Mouse (Mus musculus): ENCODE data around the gene Arpc5.
A peak's percentile ranks its signal among the peaks of the same experiment; 100 is the strongest.

Gene Arpc5

GRCm38 (mm10) chr1:152766032-152766772 lies at the start of gene Arpc5, which contains the start of gene Rgl1:
Gene Arpc5, plus strand, starts transcription at chr1:152766542.
Gene Rgl1, minus strand, starts transcription at chr1:152766351.
- no peak for TF ChIP-seq GATA4 (IDR thresholded peaks at IDR 0.05; ENCODE audit: insufficient replicate concordance, low read length)

GRCm38 (mm10) chr1:152717329-152717728 lies 49.0 kb upstream of the Arpc5 start:
- no peak for TF ChIP-seq GATA4 (IDR thresholded peaks at IDR 0.05; ENCODE audit: insufficient replicate concordance, low read length)

GRCm38 (mm10) chr1:152718200-152718599 lies 48.1 kb upstream of the Arpc5 start:
- TF ChIP-seq GATA4 (IDR thresholded peaks at IDR 0.05; ENCODE audit: insufficient replicate concordance, low read length): no peak

GRCm38 (mm10) chr1:152720969-152721368 lies 45.4 kb upstream of the Arpc5 start:
- no peak for TF ChIP-seq GATA4 (IDR thresholded peaks at IDR 0.05; ENCODE audit: insufficient replicate concordance, low read length)

DNA sequence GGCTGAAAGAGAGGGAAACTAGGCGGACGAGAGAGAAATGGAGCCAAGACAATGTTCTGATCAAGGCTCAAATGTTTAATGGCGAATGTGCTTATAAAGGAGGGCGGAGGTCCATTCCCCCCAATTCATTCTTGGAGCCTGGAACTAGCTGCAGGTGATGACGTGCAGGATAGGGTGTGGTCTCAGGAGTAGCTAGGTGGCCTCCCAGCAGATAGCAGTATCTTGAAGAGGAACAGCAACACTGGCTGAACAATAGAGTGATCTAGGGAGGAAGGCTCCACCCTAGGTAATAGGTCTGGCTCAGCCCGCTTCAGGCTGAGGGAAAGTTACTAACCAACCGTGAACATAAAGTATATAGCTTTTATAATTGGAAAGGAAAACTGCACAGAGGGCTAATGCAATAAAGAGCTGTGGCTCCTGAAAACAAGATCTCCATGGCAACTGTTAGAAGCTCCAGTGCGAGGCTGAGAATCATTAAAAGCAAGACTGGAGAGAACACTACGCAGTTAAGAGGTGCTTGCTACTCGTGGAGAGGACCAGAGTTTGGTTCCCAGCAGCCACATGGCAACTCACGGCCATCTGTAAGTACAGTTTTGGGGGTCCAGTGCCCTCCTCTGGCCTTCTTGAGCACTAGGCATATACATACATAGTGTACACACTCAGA lies 44.7 kb upstream of the Arpc5 start:
- no peak for TF ChIP-seq GATA4 (IDR thresholded peaks at IDR 0.05; ENCODE audit: insufficient replicate concordance, low read length)

DNA sequence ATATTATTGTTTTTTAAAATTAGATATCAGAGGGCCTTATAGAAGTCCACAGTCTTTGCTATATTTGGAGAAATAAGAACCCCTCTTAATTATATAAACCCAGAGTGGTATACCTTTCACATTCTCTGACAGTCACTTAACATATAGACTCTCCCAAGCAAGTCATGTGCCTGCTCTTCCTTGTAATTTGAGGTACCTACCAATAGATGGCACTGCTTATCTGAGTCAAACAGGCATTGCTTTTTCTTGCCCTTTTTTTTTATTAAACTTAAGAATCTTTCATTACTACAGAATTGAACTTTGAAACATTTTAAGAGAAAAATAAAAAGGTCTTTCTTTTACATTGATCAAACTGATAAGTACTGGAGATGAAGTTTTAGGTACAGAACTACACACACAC lies 42.1 kb upstream of the Arpc5 start:
- no peak for TF ChIP-seq GATA4 (IDR thresholded peaks at IDR 0.05; ENCODE audit: insufficient replicate concordance, low read length)

DNA sequence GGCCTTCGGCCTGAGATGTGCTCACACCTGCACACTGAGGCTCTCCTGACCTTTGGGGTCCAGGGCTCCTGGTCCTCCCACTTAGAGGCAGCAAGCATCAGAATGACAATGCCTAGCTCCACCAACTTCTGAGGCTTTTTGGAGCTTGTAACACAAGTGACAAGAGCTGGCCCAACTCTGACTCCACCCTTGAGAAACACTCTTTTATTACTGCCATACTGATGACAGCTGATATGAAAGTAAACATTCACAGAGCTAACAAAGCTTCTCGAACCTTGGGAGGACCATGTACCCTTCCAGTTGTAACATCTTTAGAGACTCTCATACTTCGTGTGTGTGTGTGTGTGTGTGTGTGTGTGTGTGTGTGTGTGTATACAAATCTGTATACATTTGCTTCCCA lies 40.2 kb upstream of the Arpc5 start:
- no peak for TF ChIP-seq GATA4 (IDR thresholded peaks at IDR 0.05; ENCODE audit: insufficient replicate concordance, low read length)

DNA sequence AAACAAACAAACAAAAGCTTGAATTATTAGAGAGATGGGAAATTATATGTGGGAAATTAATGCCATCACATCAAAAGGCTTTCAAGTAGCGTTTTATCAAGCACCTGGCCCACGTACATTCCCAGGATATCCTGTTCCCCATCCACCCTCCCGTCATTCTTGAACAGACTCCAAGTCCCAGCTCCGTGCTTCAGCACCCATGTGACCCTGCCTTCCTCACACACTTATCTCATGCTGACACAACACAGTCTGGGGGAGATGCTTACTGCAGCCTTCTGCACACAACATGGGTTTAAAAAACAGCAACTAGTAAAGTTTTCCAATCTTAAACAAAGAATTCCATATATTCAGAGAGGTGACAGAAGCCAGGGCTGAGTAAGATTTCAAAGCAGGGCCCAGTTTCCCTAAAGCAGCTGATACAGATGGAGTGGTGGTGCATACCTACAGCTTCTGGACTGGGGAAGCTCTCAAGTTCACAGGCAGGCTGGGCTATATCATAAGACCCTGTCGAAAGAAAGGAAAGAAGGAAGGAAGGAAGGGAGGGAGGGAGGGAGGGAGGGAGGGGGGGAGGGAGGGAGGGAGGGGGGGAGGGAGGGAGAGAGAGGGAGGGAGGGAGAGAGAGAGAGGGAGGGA lies 38.6 kb upstream of the Arpc5 start:
- peak; percentile 73; the same call in 1 of the 2 replicates for TF ChIP-seq GATA4 (IDR thresholded peaks at IDR 0.05; ENCODE audit: insufficient replicate concordance, low read length)

- TF ChIP-seq GATA4 (IDR thresholded peaks at IDR 0.05; ENCODE audit: insufficient replicate concordance, low read length): no peak
Measured at GRCm38 (mm10) chr1:152738793-152739192, 27.5 kb upstream of the Arpc5 start.

GRCm38 (mm10) chr1:152739374-152739773 lies 27.0 kb upstream of the Arpc5 start:
- TF ChIP-seq GATA4 (IDR thresholded peaks at IDR 0.05; ENCODE audit: insufficient replicate concordance, low read length): no peak

- TF ChIP-seq GATA4 (IDR thresholded peaks at IDR 0.05; ENCODE audit: insufficient replicate concordance, low read length): no peak
Measured at GRCm38 (mm10) chr1:152743095-152743826, 23.1 kb upstream of the Arpc5 start.

DNA sequence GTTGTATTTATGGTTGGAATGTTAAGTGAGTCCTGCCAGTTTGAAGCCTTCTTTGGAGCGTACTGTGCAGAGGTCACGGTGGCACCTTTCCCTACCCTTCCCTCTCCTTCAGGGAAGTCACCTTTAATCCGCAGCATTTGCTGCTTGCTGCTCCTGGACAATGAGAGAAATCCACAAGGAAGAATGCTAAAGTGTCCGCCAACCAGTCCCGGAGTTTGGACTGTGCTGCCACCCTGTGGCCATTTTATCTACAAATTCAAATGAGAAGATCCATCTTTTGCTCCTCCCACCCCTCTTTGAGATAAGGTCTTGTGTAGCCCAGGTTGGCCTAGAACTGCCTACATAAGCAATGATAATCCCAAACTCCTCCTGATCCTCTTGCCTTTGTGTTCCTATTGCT lies 19.9 kb upstream of the Arpc5 start:
- 0 out of 2 replicates have a peak, but pooled peaks have one; percentile 23 for TF ChIP-seq GATA4 (IDR thresholded peaks at IDR 0.05; ENCODE audit: insufficient replicate concordance, low read length)

GRCm38 (mm10) chr1:152749276-152749675 lies 17.1 kb upstream of the Arpc5 start:
- no peak for TF ChIP-seq GATA4 (IDR thresholded peaks at IDR 0.05; ENCODE audit: insufficient replicate concordance, low read length)

DNA sequence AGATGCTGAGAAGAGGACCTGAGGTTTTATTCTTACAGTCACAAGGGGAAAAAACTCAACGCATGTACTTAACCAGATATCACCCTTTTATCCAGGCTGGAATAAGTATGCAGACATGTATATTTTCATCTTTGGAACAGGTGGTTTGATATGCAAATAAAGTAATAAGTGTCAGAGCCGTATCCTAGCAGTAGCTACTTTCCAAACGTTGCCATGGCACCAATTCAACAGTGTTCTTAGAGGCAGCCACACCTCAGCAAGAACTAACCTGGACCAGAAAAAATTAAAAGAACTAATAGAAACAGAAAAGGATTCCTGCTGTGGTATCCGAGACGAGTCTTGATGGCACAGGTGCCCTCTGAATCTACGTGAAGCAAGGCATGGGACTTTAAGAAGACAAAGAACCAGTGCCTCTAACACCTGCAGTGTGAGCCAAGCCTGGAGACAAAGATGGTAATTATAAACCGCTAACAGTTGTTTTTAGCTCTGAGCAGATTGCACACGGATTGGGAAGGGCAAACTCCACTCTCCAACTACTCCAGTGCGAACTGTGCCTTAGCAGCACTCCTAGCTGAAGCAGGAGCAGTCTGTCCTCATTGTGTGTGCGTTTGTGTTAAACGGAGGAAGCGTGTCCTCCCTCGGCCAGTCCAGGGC lies 15.9 kb upstream of the Arpc5 start, which contains the start of gene Apobec4:
Apobec4 (plus strand) TSS at position 240 of the 654 bp plus-strand sequence.
- TF ChIP-seq GATA4 (IDR thresholded peaks at IDR 0.05; ENCODE audit: insufficient replicate concordance, low read length): no peak

DNA sequence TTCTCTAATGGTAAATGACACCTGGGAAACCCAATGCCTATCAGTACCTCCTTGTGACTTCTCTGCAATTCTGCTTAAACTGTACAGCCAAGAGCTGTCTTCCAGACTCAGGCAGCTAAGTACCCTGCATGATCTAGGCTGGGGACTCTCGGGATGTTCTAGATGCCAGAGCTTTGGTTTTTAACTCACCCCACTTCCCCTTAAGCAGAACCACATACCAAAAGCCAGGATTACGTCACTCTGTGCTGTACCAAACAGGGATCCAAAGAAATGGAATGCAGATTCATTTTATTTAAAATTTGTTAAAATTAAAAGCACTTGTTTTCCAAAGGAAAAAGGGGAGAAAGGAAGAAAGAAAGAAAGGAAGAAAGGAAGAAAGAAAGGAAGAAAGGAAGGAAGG lies 4.6 kb upstream of the Arpc5 start:
- no peak for TF ChIP-seq GATA4 (IDR thresholded peaks at IDR 0.05; ENCODE audit: insufficient replicate concordance, low read length)

Data from liver, adult (tissue).